Mouse (Mus musculus): Measurements from ENCODE around the gene Hsd3b7. TPM values are rescaled to one million over a fixed set of nuclear protein-coding genes. Genes with fewer than 3 reads are reported as not detected.

Gene Hsd3b7
- total RNA-seq, 1 experiment from 2014 or later = 69.3 TPM

DNA sequence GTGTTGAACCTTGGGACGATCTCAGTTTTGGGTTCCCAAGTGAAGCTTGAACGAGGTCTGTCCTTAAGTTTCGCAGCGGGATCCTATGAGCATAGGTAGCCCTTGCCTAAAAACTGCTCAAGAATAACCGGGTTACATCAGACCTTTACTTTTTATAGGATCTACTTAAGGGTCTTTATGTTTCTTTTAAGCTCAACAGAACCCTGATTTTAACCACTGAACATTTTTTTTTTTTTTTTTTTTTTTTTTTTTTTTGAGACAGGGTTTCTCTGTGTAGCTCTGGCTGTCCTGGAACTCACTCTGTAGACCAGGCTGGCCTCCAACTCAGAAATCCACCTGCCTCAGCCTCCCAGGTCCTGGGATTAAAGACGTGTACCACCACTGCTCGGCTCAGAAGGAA lies 24.6 kb upstream of the Hsd3b7 start:
- DNase-seq = peak; percentile 27

DNA sequence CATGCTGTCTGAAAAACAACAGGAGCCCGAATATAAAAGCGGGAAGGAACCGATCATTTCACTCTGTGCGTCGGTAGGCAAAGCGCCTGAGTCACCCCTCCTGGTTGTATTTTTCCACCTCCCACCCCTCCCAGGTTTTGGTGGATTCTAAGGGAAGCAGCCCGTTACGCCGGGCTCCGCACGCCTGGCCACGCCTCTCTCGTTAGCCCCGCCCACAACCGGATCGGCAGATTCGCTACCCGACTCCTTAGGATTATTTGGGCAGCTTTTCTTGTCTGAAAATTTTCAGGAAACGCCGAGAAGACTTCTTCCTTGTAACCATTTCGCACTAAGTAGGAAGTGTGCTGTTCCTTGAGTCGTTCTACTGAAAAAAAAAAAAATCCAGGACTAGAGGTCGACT lies 24.0 kb upstream of the Hsd3b7 start, which contains the start of gene Setd1a:
Gene Setd1a, plus strand, starts transcription at position 245 of the 400 bp plus-strand sequence.
- DNase-seq = peak; percentile 94

DNA sequence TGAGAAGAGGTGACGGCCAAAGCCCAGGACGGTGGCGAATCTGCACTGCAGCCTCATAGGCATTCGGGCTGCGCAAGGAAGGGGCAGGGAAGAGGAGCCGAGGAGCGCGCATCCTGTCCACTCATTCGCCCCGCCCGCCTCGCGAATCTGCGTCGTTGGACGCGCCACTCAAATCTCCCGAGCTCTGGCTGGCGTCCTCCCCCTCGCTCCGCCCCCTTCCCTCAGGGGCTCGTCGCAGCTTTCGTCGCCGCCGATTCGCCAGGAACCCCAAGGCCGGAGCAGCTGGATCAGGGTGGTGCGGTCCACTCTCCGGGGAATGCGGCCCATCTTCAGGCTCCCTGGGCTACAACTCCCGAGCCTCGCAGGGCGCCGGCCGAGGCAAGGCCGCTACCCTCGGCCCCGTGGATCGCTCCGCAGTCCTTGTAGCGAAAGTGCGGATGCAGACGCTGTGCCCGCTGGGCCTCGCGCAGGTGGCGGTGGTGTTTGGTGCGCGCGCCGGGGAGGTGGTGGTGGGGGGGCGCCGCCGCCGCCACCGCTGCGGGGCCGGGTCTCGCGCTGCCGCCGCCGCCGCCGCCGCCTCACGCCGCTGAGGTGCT lies 23.4 kb upstream of the Hsd3b7 start:
- DNase-seq = peak; percentile 99

DNA sequence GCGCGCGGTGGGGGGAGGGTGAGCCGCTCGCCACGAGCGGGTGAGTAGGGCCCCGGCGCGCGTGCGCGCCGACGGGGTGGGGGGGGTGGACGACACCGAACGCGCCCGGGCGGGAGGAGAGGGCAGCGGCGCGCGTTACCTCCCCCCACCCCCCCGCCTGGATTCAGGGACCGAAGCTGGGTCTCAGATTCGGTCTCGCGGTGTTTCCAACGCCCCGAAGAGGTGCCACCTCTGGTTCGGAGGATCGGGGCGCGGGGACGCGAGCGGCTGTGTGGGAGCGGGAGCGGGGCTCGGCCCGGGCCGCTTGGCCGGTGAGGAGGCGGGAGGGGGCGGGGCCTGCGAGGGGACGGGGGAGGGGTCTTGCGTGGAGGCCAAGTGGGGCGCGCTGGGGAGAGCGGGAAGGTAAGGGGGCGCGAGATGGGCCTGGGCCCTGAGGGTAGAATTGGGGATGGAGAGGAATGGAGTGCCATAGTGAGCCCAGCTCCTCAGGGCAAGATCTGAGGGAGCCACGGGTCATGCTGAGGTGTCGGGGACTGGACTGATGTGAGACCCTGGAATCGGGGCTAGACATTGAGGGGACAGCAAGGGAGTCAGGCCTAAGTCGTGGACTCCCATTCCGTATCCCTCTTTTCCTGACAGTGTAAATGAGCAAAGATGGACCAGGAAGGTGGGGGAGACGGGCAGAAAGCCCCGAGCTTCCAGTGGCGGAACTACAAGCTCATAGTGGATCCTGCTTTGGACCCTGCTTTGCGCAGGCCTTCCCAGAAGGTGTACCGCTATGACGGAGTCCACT lies 22.7 kb upstream of the Hsd3b7 start:
- peak; percentile 83 for DNase-seq

DNA sequence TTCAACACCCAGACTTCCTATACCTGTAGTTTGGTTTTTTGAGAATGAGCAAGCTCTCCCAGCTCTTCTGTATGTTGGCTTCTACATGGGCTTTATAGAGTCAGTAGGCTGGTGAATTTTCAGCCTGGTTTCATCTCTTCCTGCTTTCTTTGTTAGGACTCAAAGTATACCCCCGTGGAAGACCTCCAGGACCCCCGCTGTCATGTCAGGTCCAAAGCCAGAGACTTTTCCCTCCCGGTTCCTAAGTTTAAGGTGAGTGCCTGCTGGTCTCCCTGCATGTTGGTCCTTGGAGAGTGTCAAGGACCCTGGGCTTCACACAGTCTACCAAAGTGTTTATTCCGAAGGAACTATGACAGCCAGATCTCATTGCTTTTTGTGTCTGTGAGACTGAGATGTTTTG lies 22.1 kb upstream of the Hsd3b7 start:
- DNase-seq = no peak

DNA sequence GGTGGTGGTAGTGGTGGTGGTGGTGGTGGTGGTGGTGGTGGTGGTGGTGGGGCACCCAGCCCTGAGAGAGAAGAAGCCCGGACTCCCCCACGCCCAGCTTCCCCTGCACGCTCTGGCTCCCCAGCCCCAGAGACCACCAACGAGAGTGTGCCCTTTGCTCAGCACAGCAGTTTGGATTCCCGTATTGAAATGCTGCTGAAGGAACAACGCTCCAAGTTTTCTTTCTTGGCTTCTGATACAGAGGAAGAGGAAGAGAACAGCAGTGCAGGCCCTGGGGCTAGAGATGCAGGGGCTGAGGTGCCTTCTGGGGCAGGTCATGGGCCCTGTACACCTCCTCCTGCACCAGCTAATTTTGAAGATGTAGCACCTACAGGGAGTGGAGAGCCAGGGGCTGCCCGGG lies 15.1 kb upstream of the Hsd3b7 start, which contains the start of gene Gm49388:
Gene Gm49388, plus strand, starts transcription at position 301 of the 400 bp plus-strand sequence.
- DNase-seq = no peak

DNA sequence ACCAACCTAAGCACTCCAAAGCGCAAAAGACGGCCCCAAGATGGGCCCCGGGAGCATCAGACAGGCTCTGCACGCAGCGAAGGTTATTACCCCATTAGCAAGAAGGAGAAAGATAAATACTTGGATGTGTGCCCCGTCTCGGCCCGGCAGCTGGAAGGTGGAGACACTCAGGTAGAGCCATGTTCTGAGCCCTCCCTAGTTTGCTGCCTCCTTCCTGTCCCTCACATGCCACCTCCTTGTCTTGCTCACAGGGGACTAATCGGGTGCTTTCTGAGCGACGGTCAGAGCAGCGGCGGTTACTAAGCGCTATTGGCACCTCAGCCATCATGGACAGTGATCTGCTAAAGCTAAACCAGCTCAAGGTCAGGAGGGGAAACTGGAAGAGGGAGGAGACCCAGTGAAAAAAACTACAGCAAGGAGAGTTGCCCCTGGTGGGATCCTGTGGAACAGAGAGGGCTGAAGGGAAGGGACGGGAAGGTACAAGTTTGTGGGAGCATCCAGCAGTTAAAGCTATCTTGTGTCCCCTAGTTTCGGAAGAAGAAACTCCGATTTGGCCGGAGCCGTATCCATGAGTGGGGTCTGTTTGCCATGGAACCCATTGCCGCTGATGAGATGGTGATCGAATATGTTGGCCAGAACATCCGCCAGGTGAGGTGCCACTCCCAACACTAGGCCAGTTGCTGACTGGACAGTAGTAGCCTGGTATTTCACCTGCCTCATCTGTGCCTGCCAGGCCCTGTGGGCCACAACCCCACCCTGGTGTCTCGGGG lies 3.1 kb upstream of the Hsd3b7 start:
- DNase-seq = no peak

DNA sequence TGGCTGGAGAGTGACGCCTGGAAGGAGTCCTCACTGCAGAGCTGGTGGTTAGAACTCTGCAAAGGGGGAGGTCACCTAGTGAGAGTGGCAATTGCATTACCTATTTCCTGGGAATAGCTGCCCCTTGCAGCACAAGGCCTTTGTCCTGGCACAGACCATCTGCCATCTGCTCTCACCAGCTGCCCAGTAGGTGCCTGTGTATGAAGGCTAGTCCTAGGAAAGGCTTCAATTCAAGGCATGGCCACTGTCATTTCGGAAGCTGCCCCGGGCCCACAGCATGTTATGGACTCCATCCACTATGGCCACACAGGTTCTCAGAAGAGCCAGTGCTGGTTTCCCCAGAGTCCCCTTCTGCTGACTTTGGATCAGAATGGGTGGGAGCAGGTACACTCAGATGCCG lies 1.8 kb upstream of the Hsd3b7 start:
- no peak for DNase-seq

DNA sequence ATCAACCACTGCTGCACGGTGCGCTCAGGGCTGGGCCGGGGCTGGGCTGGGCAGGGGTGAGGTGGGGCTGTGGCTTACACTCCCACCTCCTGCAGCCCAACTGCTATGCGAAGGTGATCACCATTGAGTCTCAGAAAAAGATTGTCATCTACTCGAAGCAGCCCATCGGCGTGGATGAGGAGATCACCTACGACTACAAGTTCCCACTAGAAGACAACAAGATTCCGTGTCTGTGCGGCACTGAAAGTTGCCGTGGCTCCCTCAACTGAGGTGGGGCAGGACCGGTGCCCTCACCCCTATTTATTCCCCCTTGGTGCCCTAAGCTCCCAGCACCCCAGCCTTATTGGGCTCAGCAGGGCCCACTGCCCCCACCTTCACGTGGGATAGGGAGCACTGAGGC lies 1.2 kb upstream of the Hsd3b7 start:
- no peak for DNase-seq

DNA sequence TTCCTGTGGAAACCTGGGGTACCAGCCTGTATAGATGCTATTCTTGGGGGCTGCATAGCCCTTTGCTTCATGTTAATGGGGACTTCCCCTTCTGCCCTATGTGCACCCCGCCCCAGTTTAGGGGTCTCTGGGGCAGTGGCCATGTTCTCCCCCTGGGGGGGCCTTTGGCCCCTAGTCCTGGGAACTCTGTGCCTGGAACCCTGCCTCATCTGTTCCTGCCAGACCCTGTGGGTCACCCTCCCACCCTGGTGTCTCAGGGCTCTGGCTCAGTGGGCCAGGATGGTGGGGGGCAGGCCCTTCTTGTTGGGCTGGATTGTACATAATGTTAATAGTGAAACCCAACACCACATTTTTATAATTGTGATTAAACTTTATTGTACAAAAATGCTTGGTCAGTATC lies 666 bp upstream of the Hsd3b7 start:
- DNase-seq = no peak

DNA sequence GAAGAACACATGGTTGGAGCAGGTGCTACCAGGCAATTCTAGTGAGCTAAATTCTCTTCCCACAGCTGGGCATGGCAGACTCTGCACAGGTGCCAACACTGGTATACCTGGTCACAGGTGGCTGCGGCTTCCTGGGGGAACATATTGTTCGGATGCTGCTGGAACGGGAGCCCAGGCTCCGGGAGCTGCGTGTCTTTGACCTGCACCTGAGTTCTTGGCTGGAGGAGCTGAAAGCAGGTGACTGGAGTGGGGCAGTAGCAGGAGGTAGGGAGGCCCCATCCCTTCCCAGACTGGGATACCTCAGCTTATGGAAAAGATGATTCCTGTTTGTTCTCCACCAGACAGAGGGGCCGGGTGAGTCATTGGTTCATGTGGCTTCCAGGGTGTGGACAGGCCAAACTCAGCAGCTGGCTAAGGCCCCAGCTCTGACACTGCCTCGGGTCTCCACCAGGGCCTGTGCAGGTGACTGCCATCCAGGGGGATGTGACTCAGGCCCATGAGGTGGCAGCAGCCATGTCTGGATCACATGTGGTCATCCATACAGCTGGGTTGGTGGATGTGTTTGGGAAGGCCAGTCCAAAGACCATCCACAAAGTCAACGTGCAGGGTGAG lies 712 bp downstream of the Hsd3b7 start:
- peak; percentile 59 for DNase-seq

DNA sequence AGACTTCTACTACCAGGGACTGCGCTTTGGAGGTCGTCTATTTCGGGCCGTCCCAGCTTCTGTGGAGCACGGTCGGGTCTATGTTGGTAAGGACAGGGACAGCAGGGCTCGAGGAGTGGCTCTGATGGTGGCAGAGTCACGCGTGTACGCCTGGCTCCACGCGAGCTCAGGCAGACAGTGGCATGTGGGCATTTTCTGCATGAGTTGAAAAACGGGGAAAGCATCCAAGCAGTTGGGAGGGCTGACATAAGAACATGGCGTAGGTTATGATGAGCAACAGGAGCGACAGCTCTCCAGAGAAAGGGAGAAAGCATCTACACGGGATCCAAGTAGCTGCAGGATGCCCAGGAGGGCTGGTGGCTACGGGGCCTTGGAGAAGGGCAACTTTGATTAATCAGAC lies 1.9 kb downstream of the Hsd3b7 start:
- no peak for DNase-seq

DNA sequence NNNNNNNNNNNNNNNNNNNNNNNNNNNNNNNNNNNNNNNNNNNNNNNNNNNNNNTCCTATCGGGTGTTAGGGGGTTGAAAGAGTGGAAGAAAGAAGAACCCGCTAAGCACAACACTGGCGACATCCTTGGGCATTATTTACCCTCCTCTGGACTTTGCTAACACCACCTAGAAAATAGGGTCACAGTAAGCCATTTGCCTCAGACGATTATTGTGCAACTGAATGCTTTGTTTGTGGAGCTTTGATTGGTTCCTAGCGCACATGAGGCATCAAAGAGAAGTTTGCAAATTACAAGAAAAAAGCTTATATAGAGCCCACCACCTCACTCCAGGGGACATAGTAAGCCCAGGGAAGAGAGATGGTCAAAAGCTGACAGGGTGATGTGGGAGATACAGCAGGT lies 8.4 kb downstream of the Hsd3b7 start:
- no peak for DNase-seq

DNA sequence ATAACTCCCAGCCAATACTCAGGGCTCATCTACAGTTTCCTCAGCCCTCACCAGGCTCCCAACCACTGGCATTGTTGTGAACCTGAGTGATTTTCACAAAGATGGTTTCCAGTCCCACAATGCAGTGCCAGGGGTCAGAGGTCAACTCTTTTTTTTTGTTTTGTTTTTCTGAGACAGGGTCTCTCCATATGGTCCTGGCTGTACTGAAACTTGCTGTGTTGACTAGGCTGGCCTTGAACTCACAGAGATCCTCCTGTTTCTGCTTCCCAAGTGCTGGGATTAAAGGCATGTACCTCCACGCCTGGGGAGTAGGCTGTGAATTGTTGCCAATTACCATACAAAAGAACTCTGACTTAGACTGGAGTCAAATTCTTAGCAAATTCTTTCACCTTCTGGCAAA lies 9.4 kb downstream of the Hsd3b7 start:
- DNase-seq = no peak

DNA sequence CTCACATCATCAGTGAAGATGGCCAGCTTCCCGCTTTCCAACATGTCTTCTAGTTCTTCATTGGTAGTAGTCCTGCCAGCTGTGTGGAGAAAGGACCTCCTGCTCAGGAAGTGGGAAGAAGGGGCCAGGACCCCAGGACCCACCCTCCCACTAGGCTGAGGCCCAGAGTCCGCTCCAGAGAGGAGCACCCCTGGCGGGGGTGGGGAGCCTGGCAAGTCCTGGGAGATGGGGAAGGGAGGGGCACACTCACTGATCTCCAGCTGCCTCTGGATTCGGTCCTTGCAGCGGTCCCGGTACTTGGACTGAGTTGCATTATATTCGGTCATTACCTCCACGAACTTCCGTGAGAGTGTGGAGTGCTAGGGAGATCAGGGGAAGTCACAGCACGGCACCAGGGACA lies 10.2 kb downstream of the Hsd3b7 start:
- no peak for DNase-seq

DNA sequence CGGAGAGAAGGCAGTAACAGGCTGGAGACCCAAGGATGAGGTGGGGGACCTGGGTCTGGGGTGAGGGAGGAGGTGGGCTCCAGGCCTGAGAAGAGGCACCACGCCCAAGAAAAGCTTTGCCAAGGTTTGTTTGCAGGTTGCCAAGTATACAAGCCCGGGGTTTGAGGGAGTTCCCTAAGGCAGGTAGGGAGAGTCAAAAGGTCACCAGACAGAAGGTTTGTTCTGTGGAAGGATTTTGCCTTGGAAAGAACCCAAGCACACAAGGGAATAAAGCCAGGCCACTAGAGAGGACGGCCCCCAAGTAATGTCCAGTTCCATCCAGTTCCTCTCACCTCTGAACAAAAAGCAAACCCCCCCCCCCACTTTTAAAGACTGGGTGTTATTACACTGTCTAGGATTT lies 10.8 kb downstream of the Hsd3b7 start:
- no peak for DNase-seq

DNA sequence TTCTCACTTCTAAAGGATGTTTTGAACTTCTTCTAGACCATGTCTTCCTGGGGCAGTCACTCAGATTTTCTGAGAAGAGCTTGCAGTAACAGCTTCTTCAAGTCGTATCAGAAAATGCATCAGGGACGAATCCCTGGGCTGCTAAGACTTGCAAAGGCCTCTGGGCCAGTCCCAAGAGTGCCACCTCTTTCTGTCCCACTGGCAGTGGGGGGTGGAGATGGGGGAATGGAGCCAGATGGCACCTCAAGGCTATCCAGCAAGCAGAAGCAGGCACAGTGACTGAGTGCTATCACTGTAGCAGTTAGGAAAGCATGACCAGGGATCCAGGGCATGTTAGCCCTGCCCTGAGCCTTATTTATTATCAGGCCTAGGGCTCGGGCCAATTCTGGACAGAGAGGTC lies 11.9 kb downstream of the Hsd3b7 start:
- DNase-seq = peak; percentile 82

DNA sequence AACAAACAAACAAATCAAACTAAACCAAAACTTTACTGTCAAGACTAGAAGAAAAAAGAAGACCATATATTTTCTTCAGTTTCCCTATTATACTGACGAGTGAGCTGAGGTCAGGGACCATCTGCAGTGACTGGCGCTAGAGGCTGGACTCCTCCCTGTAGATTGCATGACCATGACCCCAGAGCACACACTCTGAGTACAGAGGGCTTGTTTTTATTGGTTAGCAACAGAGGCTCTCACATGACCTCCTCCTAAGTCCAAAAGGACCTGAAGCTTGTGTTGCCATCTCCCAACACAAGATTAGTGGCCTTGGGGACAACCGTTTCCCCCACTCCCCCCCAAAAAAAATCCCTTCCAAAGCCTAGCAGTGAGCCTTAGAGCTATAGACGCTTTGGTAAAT lies 13.4 kb downstream of the Hsd3b7 start:
- peak; percentile 44 for DNase-seq

DNA sequence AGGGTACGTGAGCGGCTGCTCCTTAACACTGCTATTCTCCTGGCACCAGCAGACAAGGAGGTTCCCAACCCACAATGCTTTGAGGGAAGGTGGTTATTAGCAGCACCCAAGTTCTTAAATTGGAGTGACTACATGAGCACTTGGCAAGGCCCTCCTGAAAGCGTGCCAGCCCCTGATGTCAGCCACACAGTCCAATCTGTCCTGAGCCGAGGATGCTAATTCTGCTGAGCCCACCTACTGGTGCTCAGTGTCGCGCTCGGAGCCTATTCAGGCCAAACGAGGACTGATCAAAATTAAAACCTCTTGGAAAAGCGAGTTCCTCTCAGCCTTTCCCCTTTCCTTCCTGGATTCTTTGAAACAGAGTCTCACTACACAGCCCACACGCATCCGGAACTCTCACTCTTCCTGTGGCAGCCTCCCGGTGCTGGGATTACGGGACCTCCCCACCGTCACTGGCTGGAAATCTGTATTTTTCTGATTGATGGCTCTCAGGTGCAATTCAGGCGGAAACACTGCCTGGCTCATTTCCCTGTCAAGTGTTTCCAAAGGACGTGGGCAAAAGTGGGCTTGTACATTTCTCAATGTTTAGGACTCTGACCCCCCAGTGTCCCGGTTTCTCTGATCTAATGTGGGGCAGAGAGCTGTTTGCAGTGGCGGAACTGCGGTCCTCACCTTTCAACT lies 14.0 kb downstream of the Hsd3b7 start:
- peak; percentile 77 for DNase-seq

DNA sequence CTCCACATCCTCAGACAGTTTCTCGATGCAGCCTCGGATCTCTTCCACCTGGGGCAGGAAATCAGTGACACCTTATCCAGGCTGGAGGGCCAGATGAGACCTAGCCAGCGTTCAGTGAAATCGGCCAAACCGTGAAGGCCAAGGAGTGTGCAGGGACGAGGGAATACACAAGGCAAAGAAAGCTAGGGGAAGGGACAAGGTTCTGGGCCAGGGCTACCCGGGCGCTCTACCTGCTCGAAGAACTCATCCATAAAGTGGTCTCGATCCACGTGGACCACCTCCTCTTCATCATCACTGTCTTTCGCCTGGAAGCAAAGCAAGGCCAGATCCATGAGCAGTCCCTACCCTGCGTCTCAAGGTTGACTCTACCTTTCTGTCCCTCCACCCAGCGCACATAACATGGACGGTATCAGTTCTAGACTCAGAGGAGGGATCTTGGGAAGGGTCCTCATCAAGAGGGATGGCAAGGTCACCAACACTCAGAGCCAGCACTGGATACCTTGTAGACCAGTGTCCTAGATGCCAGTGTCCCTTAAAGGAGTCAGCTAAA lies 14.8 kb downstream of the Hsd3b7 start:
- DNase-seq = no peak

DNA sequence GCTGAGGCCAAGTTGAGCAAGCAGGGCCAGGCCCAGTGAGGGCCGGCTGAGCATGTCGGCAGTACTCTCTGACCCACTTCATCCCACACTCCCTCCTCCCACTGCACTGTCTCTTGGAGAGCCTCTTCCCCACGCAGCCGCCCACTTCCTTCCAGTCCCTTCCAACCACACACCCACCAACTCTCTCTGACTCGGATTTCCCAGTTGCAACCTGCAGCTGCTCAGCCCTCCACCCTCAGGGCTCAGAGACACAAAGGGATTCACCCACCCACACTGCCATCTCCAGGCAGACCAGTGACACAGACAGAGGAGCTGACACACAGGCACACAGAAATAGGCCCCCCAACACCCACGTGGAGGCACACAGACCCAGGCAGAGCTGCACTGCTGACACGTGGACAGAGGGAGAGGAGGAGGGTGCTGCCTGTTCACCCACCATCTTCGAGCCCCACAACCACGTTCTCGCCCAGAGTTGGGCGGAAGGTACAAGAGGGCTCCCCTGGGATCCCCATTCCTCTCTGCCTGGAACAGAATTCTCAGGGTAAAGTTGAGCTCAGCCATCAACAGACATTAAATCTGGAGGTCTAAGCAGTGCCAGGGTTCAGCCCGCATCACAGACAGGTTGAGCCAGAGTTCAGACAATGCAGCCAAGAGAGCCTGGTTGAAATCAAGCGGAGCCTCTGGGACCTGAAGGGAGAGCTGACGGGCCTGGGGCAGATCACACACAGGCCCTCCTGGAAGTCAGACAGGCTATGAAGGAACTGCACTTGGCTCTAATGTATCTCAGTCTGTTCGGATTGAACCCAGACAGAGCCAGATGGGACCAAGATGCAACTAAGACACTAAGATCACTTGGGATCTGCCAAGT lies 15.8 kb downstream of the Hsd3b7 start:
- DNase-seq = peak; percentile 69

All from adrenal gland, postnatal 14 days (tissue).